Mouse (Mus musculus): ENCODE measurements around the gene Zbtb43.

GRCm38 (mm10) chr2:33436035-33436580, 32.3 kb downstream of the Zbtb43 start:
- TF ChIP-seq POLR2A (IDR thresholded peaks at IDR 0.05; ENCODE audit: insufficient read depth, low read depth, low read length) = no peak
- no peak for TF ChIP-seq CTCF (IDR thresholded peaks at IDR 0.05)
- no peak for TF ChIP-seq EP300 (IDR thresholded peaks at IDR 0.05; ENCODE audit: insufficient read depth, low read depth, low read length)

Measured in heart, adult 2 months (tissue).